Mouse (Mus musculus) kidney, adult 9 months (tissue): ENCODE results near the gene Pkp3.

Experiments used
- DNase-seq: peaks from one replicate; pipeline ENCODE4 v3.0.0; 2022

The Pkp3 gene

DNA sequence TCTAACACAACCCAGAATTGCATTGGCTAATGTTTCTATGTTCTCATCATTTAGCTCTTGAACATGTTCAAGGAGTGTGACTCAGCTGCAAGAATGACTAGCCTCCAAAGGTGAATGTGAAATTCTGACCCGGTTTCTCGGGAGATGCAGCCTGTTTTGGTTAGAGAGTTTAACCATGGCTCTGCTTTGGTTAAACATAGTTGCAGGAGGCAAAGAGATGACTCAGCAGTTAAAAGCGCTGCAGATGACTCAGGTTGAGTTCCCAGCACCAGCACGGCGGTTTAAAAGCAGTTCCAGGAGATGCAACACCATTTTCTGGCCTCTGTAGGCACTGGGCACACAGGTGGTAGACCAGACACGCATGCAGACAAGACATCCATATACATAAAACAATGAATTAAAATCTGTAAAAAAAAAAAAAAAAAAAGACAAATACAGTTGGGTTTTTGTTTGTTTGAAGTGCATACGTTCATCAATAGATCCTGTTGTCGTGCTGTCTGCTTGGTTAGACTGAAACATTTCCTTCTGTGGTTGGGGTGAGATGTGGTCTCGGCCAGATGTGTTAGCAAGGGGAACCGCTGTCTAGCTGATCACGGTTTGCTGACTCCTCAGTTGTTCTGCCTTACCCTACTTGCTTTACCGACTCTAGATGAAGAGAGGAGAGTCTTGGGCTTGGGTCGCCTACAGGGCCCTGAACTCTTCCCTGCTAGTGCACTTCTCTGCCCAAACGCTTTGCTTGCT, 19.2 kb upstream of the Pkp3 start:
- DNase-seq = no peak

DNA sequence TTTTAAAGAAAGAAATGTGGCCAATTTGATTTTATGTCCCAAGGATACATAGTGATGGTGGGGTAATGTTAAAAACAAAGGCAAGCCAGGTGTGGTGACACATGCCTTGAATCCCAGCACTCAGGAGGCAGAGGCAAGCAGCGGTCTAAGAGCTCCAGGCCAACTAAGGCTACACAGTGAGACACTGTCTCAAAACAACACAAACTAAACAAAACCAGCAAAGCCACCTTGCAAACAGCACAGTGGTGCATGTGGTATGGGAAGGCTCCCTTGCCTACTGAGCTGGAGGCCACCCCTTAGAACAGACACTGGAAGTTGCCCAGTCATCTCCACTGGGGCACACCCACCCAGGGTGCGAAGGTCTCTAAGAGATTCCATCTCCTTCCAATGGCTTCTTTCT, 18.1 kb upstream of the Pkp3 start:
- DNase-seq = no peak

DNA sequence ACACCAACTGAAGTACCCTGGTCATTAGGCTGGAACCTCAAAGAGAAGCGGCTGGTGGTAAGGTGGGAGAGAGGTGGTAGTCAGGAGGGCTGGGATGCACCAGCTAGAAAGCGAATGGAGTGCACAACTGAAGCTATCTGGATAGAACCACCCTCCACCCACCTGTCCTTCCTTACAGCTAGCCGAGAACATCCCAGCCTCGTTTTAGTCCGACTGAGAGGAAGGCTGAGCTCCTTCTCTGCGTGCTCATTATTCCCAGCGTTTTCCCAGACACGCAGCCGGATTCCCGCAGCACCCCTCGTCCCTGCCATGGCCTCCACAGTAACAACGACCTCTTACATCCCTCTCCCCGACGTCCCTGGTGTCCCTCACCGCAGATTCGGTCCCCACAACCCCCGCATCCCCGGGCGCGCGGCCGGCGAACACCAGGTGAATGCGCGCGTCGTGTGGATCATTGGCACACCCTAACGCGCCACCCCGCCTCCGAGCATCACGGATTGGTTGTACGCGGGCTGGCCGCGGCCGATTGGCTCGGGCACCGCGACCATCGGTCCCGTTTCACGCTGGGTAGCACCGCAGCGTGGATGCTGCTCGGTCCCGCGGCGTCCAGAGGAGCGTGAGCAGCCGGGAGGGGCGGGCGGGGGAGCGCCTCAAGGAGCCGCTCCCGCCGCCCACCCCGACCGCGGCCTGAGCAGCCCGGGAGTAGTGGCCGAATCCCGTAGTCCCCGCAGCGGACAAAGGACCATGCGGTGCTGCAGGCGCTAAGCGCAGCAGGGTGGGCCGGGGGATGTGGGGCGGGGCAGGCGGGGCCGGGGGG, 17.4 kb upstream of the Pkp3 start, which contains the start of gene B4galnt4:
Gene B4galnt4, plus strand, starts transcription at position 679 of the 817 bp plus-strand sequence.
- no peak for DNase-seq

DNA sequence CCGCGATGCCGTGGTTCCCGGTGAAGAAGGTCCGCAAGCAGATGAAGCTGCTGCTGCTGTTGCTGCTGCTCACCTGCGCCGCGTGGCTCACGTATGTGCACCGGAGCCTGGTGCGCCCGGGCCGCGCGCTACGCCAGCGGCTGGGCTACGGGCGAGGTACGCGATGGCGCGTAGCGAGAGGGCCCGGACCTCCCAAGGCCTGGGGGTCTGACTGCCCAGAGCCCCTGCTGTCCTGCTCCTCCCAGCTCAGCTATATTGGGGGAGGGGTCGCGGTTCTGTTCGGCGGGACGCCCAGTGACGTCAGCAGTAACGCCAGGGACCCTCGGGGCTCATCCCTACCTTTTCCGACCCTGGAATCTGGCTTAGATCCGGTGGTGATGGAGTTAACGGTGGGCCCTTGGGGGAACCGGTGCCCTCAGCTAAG, 16.7 kb upstream of the Pkp3 start:
- no peak for DNase-seq

DNA sequence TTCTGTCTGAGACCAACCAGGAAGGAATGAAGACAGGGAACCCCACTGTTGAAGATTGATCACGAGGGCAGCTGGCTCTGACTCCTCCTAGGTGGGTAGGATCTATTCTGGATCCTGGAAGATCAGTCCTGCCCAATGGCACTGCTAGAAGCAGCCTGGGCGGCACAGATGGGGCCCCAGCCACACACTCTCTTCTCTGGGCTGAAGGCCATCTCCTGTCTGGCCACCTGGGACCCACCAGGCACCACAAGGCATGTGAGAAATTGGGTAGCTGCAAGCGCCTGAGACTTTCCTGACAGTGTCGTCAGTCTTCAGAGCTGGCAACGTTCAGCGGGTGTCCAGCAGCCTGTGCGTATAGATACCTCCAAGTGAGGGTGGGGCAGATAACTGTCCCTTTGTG, 15.5 kb upstream of the Pkp3 start:
- DNase-seq = no peak

DNA sequence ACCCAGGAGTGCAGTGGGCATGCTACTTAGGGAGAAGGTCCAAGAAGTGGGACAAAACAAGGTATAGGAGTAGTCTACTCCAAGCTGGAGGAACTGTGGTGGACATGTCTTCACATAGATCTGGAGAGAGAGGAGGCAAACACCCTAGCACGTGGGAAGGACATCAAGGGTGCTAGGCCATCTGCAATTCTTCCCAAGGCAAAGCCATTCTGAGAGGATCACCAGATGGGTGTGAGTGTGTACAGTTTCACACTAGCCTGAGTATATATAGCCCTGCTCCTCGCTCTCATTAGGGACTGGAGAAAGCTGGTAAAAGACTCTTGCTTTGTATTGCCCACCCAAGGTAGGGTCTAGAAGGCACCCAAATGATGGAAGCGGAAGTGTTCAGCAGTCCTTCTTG, 14.7 kb upstream of the Pkp3 start:
- no peak for DNase-seq

DNA sequence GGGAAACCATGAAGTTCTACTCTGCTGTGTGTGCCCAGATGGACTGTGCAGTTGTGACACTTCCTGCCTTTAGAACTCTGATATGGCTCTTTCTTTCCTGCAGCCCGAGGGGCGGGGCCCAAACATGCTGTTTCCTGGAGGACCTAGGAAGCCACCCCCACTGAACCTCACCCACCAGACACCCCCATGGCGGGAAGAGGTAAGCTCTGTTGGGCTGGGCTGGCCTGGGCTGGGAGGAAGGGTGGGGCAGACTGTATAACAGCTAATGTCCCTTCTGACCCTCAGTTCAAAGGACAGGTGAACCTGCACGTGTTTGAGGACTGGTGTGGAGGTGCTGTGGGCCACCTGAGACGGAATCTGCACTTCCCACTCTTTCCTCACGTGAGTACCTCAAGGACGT, 13.8 kb upstream of the Pkp3 start:
- DNase-seq = peak; percentile 56

DNA sequence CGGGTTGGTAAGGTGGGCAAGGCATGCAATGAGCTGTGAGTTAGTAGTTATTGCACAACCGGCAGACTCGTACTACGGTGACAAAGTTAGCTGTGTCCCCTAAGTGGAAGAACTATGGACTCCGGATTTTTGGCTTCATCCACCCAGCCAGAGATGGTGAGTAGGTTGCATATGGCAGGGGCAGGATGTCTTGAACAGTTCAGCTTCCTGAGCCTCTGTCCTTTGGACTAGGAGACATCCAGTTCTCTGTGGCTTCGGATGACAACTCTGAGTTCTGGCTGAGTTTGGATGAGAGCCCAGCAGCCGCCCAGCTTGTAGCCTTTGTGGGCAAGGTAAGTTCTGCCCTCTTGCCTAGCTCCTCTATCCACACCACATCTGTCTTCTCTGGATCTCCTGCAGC, 13.4 kb upstream of the Pkp3 start:
- peak; percentile 74 for DNase-seq

DNA sequence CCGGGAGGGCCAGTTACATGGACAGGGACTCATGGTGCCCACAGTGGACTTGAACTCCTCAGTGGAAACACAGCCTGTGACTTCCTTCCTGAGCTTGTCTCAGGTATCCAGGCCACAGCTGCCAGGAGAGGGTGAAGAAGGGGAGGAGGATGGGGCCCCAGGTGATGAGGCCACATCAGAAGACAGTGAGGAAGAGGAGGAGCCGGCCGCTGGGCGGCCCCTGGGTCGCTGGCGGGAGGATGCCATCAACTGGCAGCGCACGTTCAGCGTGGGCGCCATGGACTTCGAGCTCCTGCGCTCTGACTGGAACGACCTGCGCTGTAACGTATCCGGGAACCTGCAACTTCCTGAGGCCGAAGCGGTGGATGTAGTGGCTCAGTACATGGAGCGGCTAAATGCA, 9.7 kb upstream of the Pkp3 start:
- no peak for DNase-seq

DNA sequence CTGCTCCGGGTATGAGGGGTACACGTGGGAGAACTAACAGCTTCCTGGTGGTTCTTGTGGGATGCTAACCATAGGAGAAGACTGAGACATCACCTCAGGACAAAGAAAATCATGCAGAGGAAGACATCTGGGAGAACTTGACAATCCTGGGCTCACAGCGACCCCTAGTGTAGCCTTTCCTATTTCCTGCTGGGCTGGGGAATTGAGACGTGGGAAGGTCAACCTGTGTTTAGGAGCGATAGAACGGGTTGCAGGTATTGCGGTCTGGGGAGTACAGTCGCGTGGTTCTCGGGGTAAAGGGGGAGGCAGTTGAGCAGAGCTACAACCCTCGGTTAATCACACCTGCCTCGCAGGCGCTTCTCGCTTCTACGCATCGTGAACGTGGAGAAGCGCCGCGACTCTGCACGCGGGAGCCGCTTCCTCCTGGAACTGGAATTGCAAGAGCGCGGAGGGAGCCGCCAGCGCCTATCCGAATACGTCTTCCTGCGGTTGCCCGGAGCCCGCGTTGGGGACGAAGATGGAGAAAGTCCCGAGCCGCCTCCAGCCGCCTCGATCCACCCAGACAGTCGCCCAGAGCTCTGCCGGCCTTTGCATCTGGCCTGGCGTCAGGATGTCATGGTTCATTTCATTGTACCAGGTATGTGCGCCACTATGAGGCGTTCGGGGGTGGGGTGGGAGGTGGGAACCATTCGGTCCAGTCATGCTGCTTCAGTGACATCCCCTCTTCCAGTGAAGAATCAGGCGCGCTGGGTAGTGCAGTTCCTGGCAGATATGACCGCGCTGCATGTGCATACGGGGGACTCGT, 7.8 kb upstream of the Pkp3 start:
- peak; percentile 89 for DNase-seq

DNA sequence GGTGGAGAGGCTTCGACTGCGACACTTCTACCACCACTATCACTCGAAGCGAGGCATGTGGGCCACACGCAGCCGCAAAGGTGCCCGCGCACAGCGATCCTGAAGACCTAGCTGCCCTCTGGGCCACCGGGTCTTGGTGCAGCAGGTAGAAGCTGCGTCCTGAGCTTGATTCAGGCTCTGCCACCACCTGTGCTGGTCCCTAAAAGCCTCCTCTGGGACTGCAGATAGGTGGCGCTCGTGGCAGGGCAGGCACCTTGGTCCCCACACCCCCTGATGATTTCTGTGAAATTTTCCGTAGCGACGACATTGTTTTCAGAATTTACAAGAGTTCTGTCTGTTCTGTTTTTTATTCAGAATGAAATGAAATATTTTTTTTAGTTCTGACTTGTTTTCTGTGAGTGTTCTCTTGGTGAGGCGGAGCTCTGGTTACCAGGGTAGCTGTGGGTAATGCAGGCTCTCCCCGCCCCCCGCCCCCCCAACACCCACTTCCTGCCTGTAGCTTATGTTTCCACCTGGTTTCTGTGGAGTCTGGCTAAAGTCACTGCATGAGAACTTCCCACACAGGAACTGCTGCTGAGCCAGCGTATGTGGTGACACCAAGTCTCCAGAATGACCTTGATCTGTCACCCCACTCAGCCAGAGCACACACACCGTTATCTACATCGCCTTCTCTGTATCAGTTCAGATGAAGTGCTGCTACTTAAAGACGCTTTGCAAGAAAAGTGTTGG, 5.8 kb upstream of the Pkp3 start:
- no peak for DNase-seq

DNA sequence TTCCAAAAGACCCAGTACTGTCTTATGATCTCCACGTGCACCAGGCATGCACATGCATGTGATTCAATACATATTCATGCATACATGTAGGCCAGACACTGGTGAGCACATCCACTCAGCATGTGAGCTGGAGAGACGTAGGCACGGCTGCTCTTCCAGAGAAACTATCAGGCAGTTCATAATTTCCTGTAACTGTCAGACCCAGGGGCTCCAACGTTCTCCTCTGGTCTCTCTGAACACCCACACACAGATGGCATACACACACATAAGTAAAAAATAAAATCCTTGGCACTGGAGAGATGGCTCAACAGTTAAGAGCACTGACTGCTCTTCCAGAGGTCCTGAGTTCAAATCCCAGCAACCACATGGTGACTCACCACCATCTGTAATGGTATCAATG, 4.2 kb upstream of the Pkp3 start:
- no peak for DNase-seq

DNA sequence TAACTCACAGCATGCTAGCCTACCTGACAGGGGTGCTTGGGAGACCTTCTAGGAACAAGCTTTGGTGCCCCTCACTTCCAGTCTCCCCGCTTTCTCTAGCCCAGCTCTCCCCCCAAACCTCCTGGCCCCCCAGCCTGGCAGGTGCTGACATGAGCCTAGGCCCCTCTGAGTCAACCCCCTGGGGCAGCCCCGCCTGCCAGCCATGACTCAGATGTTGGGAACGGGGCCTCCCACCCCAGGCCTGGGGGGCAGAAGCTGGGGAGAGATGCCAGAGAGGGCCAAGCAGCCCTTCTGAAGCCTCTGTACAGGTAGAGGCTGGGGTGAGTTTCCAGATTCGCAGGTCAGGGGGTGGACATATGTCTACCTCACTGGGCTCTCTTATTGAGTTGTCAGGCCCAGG, 858 bp downstream of the Pkp3 start:
- no peak for DNase-seq

DNA sequence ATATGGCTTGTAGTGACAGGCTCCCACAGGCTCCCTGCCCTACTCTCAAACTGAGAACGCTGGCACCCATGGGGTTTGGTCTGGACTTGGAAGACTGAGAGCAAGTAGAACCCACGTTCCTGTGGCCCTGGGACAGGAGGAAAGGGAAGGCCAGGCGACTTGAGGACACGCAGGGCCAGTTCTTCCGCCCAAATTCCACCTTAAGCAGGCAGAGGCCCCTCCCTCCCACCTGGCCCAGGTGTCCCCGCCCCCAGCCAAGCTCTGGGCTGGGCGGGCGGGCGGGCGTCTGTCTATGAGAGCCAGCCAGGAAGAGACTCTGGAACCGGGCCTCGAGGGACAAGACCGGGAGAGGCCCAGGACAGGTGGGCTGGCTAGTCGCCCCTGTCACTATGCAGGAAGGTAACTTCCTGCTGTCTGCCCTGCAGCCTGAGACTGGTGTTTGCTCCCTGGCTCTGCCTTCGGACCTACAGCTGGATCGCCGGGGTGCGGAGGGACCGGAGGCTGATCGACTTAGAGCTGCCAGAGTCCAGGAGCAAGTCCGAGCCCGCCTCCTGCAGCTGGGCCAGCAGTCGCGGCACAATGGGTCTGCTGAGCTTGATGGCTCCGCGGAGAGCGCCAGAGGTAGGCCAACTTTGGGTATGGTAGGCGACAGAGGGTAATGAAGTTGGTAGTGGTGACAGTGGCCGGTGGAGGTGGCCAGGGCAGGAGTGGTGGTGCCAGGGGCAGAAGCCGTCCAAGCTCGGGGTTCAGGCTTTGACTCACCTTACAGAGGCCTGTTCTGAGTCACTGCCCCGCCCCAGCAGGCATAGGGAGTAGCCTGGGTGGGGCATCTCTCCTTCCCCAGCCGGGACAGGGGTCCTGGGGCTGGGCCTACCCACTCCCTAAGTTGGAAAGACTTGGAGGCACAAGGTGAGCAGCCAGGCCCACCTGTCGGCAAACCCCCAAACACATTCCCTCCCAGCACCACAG, 1.7 kb downstream of the Pkp3 start:
- peak; percentile 75 for DNase-seq

DNA sequence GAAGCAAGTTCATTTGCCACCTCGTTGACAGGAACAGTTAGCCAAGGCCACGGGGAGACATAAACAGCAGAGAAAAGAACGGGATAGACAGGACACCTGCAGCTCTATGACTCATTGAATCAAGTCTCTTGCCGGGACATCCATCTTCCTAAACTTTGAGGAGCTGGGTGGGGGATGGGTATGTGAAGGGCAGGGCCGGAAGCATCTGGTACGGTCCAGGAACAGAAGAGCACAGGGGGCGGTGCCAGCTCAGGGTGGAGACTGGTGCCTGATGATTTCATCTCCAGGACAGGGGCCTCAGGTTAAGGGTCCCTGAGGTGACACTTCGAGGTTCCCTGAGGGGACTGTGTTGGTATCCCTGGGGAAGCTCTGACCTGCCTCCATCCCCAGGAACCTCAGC, 9.9 kb downstream of the Pkp3 start:
- no peak for DNase-seq

DNA sequence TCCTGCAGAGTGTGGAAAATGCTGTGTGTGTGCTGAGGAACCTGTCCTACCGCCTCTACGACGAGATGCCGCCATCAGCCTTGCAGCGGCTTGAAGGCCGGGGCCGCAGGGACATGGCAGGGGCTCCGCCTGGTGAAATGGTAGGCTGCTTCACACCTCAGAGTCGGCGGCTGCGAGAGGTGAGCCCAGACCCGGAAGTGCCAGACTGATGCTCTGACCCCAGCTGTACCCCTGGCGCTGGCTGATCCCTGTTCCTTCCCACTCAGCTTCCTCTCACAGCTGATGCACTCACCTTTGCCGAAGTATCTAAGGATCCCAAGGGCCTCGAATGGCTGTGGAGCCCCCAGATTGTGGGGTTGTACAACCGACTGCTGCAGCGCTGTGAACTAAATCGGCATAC, 10.5 kb downstream of the Pkp3 start:
- DNase-seq = no peak

DNA sequence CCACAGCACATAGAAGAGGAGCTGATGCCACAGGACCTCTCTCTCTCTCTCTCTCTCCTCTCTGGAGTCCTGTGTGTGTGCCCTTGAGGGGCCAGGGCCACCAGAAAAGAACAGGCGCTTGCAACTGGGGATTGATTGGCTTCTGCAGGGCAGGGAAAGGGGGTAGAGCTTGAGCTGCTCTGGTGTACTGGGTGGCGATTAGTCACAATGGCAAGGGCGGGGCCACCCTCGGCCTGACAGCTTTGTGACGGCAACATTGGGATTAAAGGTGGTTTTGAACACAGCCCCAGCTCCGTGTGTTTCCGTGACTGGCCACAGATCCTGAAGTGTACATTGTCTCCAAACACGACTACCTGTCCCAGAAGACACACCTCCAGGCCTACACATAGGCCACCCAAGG, 12.2 kb downstream of the Pkp3 start:
- DNase-seq = no peak

DNA sequence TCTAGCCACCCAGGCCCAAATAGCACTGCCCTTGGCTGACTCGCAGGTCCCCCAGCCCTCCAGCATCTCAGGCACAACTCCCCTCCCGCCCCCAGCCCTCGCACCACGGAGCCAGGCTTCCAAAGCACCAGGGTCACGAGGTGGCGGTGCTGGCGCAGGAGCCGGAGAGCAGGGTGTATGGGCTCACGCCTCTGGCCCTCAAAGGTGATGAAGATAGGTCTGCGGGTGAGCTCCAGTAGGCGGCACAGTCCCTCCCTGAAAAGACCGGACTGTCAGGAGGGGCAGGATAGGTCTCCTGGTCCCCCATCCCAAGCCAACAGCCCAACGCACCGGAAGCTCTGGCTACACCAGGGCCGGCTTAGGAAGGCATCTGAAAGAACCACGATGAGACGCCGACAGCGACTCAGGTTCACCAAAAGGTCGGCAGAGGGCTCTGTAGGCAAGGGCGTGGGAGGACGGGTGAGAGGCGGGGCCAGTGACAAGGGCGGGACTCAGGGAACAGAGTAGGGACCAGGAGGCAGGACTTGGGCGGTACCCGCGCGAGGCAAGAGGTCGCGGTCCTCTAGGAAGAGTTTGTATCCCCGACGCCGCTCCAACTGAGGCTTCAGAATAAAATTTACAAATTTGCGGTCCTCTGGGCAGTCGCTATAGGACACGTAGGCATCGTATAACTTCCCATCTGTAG, 14.2 kb downstream of the Pkp3 start:
- DNase-seq = peak; percentile 95

DNA sequence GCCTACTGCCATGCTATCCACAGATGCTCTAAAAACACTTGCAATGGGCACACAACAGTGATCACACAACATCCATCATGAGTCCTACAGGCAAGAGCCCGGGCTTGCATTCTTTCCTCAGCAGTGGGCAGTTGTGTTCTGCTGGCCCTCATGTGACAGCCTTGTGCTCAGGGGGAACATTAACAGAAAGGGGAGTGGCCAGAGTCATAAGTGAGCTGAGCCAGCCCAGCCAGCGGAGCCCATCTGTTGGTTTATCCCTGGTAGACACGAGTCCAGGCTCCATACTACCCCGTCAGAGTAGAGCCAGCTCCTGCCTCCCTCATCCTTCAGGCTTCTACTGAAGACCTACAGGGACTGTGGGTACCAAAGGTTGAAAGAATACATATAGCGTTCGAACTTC, 15.9 kb downstream of the Pkp3 start:
- DNase-seq = peak; percentile 91

DNA sequence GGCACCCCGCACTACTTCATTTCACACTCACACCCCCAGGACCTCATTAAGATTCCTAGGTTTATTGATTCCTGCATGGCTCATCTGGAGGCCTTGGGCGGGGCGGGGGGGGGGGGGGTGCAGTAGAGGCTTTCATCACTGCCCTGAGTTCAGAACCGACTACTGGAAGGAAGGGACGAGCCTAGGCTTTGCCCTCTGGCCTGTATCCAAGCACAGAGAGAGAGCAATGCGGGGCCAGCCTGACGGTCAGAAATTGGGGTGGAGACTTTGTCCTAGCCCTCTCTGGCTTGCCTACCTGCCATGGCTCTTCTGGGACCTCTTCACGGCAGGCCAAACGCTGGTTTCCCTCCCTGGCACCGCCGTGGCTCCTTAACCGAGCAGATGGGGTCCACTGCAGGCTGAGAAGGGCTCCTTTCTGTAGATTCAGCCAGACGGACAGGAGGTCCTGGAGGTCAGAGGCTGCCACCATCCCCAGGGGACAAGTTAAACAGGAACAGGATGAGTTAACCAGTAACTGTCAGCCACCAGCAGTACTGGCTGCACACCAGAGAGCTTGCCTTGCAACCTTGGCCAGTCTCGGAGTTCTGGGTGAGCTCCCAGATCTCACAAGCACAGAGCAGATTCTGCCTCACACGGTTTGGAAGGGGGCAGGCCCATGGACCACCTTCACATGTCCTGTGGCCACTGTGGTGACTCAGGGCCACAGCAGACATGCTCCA, 16.6 kb downstream of the Pkp3 start:
- DNase-seq = peak; percentile 94
